Mouse (Mus musculus): ENCODE measurements at regions not wholly inside any gene's neighbourhood (a gene's known extent, or its start where the extent isn't known, plus 50 kb on each side); places are given as distances from the start of the nearest gene placed in this dataset.

DNA sequence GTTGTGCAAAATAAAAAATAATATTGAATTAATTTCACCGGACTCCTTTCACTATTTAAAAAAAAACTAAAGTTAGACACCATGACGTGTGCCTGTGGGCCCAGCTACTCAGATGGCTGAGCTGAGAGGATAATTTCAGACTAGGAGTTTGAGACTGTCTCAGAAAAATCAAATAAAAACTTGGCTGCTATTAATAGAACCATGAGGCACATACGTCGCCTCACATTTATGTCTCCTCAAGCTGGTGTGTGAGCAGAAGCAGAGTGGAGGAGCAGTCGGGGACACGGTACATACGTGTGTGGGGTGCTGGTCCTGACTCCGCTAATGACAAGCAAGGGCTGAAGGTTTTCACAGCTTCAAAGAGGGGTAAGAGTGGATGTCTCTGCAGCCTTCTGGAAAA, 52.8 kb upstream of the Dmrtb1 start:
- no peak for DNase-seq (ENCODE audit: low spot score in 2 of 2)

DNA sequence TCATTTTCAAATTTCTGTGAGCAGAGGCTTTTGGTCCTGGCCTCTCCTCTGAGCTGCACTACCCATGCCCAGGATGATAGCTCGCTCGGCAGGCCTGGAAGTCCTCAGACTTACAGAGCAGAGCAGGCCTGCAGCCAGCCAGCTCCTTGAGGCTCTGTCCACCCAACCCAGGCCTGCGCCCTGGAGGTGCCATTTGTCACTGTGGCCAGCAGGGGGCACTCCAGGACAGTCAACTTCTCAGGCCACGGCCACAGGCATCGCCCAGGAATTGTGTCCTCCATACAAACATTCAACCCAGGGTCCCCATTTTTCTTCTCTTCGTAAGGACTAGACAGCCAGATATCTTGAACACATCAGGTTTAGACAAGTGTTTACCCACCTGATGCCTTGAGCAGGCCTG, 53.9 kb upstream of the Dmrtb1 start:
- peak; percentile 74 to 93 for DNase-seq (ENCODE audit: low spot score in 2 of 2)

DNA sequence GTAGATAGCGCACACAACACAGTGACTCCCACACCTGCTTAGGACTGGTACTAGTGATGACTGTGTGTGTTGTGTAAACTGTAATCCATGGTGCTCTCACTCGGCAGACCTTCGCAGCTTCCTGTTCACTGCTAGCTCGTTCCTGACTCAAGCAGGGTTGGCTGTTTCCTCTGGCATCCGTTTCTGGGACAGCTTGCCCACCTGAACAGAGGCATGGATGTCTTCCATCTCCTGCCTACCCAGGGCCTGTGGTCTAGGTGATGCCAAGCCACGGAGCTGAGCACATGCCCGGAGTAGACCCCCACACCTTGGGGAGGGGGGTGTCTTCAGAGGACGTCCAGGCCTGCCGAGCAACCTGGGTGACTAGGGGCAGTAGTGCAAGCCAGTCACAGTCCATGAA, 54.7 kb upstream of the Dmrtb1 start:
- no peak for DNase-seq (ENCODE audit: low spot score in 2 of 2)

DNA sequence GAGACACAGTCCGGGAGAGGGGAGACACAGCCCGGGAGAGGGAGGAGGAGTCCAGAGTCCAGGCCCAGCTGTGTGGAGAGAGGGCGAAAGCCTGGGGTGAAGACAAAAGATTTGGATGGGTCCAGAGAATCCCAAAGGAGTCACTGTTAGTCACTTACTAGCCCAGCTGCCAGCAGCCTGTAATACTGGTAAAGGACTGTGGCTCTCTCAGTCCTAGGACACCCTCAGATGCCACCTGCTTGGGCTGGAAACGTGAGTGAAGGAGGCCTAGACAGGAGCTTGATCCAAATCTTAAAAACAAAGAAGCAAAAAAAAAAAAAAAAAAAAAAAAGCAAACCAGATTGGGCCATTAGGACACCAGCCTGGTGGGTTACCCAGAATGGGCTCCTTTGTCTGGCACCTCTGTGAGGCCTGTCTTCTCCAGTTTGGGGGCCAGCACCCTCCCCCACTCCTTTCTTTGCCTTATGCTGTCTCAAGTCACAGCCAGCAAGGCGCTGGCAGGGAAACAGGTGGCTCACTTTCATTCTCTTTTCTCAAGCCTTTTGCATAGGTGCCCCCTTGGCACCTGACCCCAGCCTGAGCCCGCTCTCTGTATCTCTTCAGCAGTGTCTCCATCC, 55.9 kb upstream of the Dmrtb1 start:
- no peak for DNase-seq (ENCODE audit: low spot score in 2 of 2)

DNA sequence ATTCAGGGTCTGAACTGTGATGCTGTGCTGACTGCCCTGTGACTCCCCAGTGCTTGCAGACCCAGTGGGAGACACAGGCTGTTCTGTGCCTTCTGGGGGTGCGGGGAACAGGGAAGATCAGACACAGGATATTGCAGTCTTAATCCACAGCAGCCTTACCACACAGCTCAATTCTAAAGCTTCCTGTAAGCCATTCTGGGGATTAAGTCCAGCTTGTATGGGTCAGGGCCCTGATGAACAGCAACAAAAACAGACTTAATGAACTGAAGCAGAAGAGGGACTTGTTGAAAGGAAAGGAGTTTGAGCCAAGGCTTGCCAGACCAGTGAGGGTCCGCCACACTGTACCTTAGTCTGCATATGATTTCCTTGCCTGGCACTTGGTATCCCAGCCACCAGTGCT, 58.4 kb upstream of the Lrp8 start:
- DNase-seq (ENCODE audit: low spot score in 2 of 2): no peak

DNA sequence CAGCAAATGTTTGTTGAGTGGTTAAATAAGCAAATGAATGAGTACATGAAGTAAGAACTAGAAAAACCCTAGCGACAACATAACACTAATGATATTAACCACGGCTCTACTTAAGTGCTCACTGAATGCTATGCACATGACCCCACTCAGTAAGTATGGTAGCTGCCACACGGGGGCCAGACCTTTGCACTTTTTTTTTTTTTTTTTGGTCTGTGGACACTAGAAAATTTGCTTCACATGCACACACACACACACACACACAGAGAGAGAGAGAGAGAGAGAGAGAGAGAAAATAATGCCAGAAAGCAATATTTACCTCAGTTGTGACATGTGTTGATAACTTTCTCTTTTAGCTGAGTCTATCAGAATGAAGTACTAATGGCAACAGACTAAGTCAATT, 55.7 kb upstream of the Lrp8 start:
- DNase-seq (ENCODE audit: low spot score in 2 of 2): no peak

DNA sequence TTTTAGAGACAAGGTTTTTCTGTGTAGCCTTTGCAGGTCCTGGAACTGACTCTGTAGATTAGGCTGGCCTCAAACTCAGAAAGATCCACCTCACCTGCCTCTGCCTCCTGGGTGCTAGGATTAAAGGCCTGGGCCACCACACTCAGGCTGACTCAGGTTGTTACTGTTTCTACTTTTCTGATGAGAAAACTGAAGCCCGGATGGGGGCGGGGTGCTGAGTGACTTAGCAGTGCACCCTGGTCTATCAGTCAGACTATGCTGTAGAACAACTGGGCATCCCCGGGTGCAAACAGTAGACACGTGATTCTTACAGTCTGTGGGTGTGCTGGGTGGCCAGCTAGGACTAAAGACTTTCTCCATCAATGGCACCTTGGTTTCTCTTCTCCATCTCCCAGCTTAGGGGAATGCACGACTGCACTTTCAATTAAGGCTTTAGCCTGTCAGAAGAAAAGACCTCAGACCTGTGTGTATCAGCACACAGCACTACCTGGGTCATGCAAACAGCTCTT, 55.1 kb upstream of the Lrp8 start:
- no peak for DNase-seq (ENCODE audit: low spot score in 2 of 2)

DNA sequence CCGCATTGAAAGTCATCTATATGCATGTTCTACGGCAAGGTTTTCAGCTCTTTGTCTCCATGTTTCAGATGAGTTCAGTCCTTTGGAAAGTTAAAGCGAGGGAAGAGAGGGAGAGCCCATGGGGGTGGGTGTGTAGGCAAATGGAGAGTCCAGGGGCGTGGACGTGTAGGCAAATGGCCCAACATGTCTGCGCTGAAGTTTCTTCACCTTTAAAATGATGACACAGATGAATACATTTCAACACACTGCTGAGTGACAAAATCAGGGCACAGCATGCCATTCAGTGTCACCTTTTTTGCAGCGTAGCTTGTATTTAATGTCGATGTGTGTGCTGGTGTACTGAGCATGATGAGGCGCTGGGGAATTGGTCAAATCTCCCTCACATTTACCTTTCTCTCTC, 54.6 kb upstream of the Lrp8 start:
- DNase-seq (ENCODE audit: low spot score in 2 of 2): no peak

DNA sequence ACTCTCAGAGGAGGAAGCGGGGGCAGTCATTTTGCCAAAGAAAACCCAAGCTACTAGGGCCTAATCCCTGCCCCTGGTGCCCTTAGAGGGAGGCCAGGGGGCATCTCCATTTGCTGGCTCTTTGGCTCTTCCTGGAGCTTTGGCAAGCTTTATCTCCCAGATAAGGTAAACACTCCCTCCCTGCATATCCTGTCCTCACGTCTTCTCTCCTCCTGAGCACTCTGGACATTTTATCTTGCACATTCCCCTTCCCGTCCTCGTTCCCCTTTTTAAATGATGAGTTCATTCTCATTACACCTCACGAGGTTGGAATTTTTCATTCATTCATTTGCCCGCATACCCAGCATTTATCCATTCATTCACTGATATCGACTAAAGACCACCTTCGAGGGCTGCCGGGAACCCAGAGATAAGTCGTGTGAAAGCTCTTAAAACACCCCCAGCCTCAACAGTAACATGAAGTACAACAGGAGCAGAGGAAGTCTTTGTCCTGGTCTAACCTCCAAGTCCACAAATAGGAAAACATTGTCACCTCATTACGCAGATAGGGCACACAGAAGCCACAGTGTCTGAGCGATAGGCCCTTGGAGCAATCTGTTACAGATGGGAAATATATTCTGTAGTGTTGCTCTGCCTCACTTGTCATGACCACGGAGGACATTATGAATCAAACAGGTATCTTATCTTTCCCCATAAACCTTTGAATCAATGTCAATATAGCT, 54.0 kb upstream of the Lrp8 start:
- no peak for DNase-seq (ENCODE audit: low spot score in 2 of 2)

DNA sequence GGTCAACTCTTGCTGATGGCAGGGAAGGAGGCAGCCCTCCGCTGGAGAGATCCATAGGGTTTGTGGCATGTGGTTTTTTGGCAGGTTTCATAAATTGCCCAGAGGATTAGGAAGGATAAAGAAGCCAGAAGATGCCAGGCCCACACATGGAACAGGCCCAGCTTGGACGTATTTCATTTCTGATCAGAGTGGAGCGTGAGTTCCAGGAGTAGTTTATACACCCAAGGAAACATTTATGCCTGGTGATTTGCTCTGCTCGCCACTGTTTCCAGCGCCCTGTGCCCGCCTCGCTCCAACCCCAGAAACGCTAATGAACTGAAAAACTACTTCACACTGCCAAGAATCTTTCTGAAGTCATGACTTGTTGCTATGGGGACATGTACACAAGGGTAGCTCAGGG, 53.0 kb upstream of the Lrp8 start:
- no peak for DNase-seq (ENCODE audit: low spot score in 2 of 2)

DNA sequence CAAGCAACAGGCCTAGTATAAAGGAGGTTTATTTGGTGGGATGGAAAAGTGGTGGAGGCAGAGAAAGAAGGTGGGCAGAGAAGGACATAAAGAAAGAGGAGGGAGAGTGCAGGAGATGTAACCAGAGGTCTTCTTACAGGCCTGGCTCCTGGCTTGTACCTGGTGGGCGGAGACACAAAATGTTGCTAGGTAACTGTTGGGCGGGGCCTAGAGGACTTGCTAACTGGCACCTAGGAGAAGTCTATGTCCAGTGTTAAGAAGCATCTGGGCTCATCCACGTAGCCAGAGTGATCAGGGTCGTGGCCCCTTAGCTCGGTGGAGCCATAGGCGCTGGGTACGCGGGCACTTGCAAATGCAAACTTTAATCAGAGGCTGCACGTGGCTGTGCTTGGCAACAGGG, 52.0 kb upstream of the Lrp8 start:
- DNase-seq (ENCODE audit: low spot score in 2 of 2): no peak

Data from spleen, postnatal 4 days (tissue).